Mouse (Mus musculus): ENCODE measurements around the gene Lnx1.

GRCm38 (mm10) chr5:74668956-74669355 lies 33.8 kb downstream of the Lnx1 start:
- TF ChIP-seq CTCF (IDR thresholded peaks at IDR 0.05; ENCODE audit: low read depth, low read length) (no peak), POLR2A (IDR thresholded peaks at IDR 0.05; ENCODE audit: insufficient read depth, low read length) (no peak), EP300 (IDR thresholded peaks at IDR 0.05; ENCODE audit: insufficient read depth, low read depth, low read length) (no peak)

Measured in ES-Bruce4 (cell line).